Mouse (Mus musculus) hindbrain, postnatal 0 days (tissue): ENCODE measurements around the gene Hoxc8. TPM values are rescaled to one million over a fixed set of nuclear protein-coding genes. Genes with fewer than 3 reads are reported as not detected.

ENCODE experiments used
- ATAC-seq: fragments of 200-750 bp; cut with Nextera tagmentation; 2 replicates; pipeline ENCODE4 v1.8.0; 2017; ENCODE audit warnings: mild to moderate bottlenecking, moderate TSS enrichment, moderate library complexity
- DNase-seq: peaks from one replicate; pipeline ENCODE4 v3.0.0-alpha.2; 2015; ENCODE audit warnings: low spot score
- H3K27ac ChIP-seq: fragments of 300-500 bp; sonication (generic); 2 replicates; pipeline ENCODE4 v1.5.1; 2014; ENCODE audit warnings: mild to moderate bottlenecking
- H3K27me3 ChIP-seq: fragments of 300-500 bp; sonication (generic); 2 replicates; pipeline ENCODE4 v1.6.1; 2014; ENCODE audit warnings: low read length, mixed read lengths; ENCODE audit not compliant: insufficient read depth
- H3K36me3 ChIP-seq: fragments of 300-500 bp; sonication (generic); 2 replicates; pipeline ENCODE4 v1.6.1; 2014; ENCODE audit warnings: low read length, mixed read lengths; ENCODE audit not compliant: insufficient read depth
- H3K4me1 ChIP-seq: fragments of 300-500 bp; sonication (generic); 2 replicates; pipeline ENCODE4 v1.6.1; 2014; ENCODE audit warnings: antibody characterized with exemption, low read length, mixed read lengths; ENCODE audit not compliant: insufficient read depth
- H3K4me2 ChIP-seq: fragments of 300-500 bp; sonication (generic); 2 replicates; pipeline ENCODE4 v1.6.1; 2014; ENCODE audit warnings: low read depth, mild to moderate bottlenecking, low read length, moderate library complexity, mixed read lengths
- H3K4me3 ChIP-seq: fragments of 300-500 bp; sonication (generic); 2 replicates; pipeline ENCODE4 v1.5.1; 2014; ENCODE audit warnings: low read length
- H3K9ac ChIP-seq: fragments of 300-500 bp; sonication (generic); replicated peaks from 2 replicates; pipeline ENCODE4 v1.6.1; 2014; ENCODE audit warnings: mild to moderate bottlenecking, low read length, moderate library complexity, mixed read lengths
- H3K9me3 ChIP-seq: fragments of 300-500 bp; sonication (generic); 2 replicates; pipeline ENCODE4 v1.6.1; 2016; ENCODE audit warnings: low read length, mixed read lengths
- CTCF ChIP-seq: IDR thresholded peaks from 2 replicates; pipeline ENCODE4 v1.5.1; 2016; ENCODE audit warnings: antibody characterized with exemption, control low read depth, low read depth
- WGBS: fragments of 180-500 bp; shearing (Covaris S2); extraction: QIAGEN DNeasy Blood & Tissue Kit; methylation state at CpG from one replicate; pipeline ENCODE4 v1.1.7; 2014; 5-methylcytosine and 5-hydroxymethylcytosine counted together
- polyA plus RNA-seq: library from polyadenylated mRNA; unstranded; fragments of >200 nt; fragmentation: Nextera tagmentation; extraction: Ambion mirVana; gene quantifications from 2 replicates; pipeline ENCODE4 v1.2.1, GENCODE M21; 2015
- total RNA-seq: library from RNA; depleted of rRNA; stranded (reverse); fragments of >200 nt; gene quantifications from 2 replicates; pipeline ENCODE4 v1.2.3, GENCODE M21; 2014

Hoxc8 gene
- total and polyA plus RNA-seq, 2 experiments from 2014 or later = 0.26 TPM; not detected in 1

DNA sequence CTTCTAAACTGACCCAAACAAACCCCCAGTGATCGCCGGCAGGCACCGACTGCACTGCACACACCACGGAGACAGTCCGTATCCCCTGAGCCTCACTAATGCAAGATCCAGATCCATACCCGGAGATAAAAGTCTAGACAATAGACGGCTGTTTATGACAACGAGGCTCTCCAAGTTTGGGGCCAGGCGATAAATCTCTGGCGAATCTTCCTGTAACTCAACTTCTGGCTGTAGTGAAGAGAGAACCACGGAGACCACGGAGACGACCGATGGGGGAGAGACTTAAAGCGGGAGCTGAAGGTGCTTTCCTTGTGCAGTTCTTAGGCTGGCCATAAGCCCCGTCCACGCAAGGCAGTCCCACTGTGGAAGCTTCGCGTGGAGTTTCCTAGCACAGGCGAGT lies 40.7 kb upstream of the Hoxc8 start:
- Histone ChIP-seq H3K36me3 (no peaks in the 10 kb centered on the region), H3K9ac (no peak overlapping the region), H3K27ac (no peak overlapping the region), H3K27me3 (peaks cover 95% of the 10 kb centered on the region), H3K4me1 (no peaks in the 10 kb centered on the region), H3K4me3 (no peak overlapping the region), H3K4me2 (no peak overlapping the region), H3K9me3 (no peaks in the 10 kb centered on the region)
- WGBS = 2% methylated on average over 20 of the region's 20 CpGs
- DNase-seq (no peak), ATAC-seq (no peak)
- no peak for TF ChIP-seq CTCF

DNA sequence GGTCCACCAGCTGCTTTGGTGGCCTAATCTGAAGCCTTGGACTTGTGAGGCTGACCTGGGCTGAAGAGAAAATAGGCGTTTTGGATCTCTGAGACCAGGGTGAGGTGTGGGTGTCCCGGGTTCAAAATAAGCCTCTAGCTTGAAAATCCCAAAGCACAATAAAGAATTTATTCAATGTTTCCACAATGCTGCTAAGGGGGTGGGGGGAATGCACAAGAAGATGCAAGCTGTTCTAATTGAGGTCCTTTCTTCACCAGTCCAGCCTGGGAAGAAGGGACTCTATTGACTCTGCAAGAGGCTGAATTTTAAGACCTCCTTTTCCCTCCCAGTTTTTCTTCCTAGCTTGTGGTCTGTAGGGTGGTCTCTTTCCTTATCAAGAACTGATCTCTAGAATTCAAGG lies 39.5 kb upstream of the Hoxc8 start:
- no peaks in the 10 kb centered on the region for H3K4me1 ChIP-seq
- peaks cover 97% of the 10 kb centered on the region for H3K27me3 ChIP-seq
- no peak for TF ChIP-seq CTCF
- H3K27ac ChIP-seq = no peak overlapping the region
- ATAC-seq (no peak), DNase-seq (no peak)
- H3K4me2 ChIP-seq = no peak overlapping the region
- no peak overlapping the region for H3K9ac ChIP-seq
- no peak overlapping the region for H3K4me3 ChIP-seq
- 9% methylated on average over 2 of the region's 2 CpGs for WGBS
- no peaks in the 10 kb centered on the region for H3K9me3 ChIP-seq
- H3K36me3 ChIP-seq = no peaks in the 10 kb centered on the region

DNA sequence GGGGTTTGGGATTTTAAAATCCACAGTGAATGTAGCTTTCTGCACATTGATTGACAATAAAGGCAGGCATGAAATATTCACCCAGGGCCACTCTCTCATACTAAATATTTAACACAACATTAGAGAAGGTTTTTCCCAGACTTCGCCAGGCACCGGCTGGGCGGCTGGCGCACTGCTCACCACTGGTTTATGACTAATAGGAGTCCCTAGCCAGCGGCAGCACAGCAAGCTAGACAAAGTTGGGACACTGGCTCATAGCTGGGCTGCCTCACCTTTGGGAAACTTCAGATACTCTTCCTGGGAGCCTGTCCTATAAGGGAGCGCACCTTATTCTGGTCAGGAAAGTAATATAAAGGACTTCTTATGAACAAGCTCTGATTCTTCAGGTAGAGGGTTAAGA lies 36.8 kb upstream of the Hoxc8 start:
- no peaks in the 10 kb centered on the region for H3K36me3 ChIP-seq
- ATAC-seq (no peak), DNase-seq (no peak)
- no peak overlapping the region for H3K4me2 ChIP-seq
- WGBS = 1% methylated on average over 6 of the region's 6 CpGs
- H3K27ac ChIP-seq = no peak overlapping the region
- H3K4me3 ChIP-seq = no peak overlapping the region
- H3K27me3 ChIP-seq = peaks cover 97% of the 10 kb centered on the region
- no peaks in the 10 kb centered on the region for H3K9me3 ChIP-seq
- no peaks in the 10 kb centered on the region for H3K4me1 ChIP-seq
- no peak overlapping the region for H3K9ac ChIP-seq
- TF ChIP-seq CTCF = no peak

DNA sequence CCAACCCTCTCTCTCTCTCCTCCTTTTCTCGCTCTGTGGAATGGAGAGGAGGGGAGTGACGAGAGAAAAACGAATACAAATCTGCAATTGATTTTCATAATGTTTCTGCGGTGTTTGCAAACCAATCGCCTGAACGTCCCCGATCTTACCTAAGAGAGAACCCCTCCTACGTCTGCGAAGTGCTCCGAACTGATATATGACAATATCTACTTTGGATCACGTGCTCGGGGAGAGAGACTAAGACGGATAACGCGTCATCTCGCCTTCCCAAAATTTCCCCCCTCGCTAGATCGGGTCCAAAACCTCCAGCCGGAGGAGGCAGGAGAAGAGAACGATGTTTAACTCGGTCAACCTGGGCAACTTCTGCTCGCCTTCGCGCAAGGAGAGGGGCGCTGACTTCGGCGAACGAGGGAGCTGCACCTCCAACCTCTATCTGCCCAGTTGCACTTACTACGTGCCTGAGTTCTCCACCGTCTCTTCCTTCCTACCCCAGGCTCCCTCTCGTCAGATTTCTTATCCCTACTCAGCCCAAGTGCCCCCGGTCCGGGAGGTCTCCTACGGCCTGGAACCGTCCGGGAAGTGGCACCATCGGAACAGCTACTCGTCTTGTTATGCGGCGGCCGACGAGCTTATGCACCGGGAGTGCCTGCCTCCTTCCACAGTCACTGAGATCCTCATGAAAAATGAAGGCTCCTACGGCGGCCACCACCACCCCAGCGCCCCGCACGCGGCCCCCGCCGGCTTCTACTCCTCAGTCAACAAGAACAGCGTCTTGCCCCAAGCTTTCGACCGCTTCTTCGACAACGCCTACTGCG lies 36.0 kb upstream of the Hoxc8 start, which contains the start of gene Hoxc11:
Gene Hoxc11 (plus strand): TSS at position 236 of the 815 bp plus-strand sequence.
- under 1% methylated on average over 56 of the region's 57 CpGs for WGBS
- Histone ChIP-seq H3K4me1 (no peaks in the 10 kb centered on the region), H3K36me3 (no peaks in the 10 kb centered on the region), H3K27ac (no peak within 1 kb of the TSS), H3K9me3 (no peaks in the 10 kb centered on the region), H3K9ac (no peak within 1 kb of the TSS), H3K4me3 (no peak within 1 kb of the TSS), H3K4me2 (no peak within 1 kb of the TSS), H3K27me3 (peaks cover 95% of the 10 kb centered on the region)
- ATAC-seq = no peak
- TF ChIP-seq CTCF = no peak
- no peak for DNase-seq

- peaks cover 95% of the 10 kb centered on the region for H3K27me3 ChIP-seq
- WGBS = 1% methylated on average over 28 of the region's 28 CpGs
- no peak for ATAC-seq
- H3K4me1 ChIP-seq = no peaks in the 10 kb centered on the region
- H3K27ac ChIP-seq = no peak overlapping the region
- no peaks in the 10 kb centered on the region for H3K9me3 ChIP-seq
- no peak for TF ChIP-seq CTCF
- H3K4me2 ChIP-seq = no peak overlapping the region
- H3K9ac ChIP-seq = no peak overlapping the region
- no peak for DNase-seq
- no peak overlapping the region for H3K4me3 ChIP-seq
- no peaks in the 10 kb centered on the region for H3K36me3 ChIP-seq
These were observed 35.4 kb upstream of the Hoxc8 start for GRCm38 (mm10) chr15:102955007-102955382.

- Histone ChIP-seq H3K4me2 (no peak overlapping the region), H3K4me3 (no peak overlapping the region), H3K9me3 (no peaks in the 10 kb centered on the region), H3K27me3 (peaks cover 97% of the 10 kb centered on the region), H3K36me3 (no peaks in the 10 kb centered on the region), H3K9ac (no peak overlapping the region), H3K4me1 (no peaks in the 10 kb centered on the region), H3K27ac (no peak overlapping the region)
- no peak for DNase-seq
- WGBS = 2% methylated on average over 40 of the region's 40 CpGs
- no peak for ATAC-seq
- TF ChIP-seq CTCF = no peak
These were observed 34.4 kb upstream of the Hoxc8 start for GRCm38 (mm10) chr15:102955833-102956640.
